Comparison of ENCODE assay signal across 9 mouse cellular contexts in the genomic region with DNA sequence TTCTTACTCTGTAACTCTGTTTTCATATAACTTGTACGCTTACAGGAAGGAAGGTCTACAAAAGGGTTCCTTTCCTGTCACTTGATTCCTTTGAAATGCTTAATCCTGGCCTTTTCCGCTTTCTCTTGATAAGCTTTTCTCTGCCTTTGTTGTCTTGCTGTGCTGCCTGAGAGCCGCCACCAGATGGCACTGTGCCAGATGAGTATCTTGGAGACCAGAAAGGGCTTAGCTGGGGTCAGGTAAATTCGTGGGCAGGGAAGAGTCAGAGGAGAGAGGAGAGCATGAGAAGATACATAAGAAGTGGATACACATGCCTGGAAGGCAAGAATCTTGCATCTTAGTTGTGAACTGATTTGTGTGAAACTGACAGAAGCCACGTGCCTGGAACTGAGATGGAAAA. TPM values are rescaled to one million over a fixed set of nuclear protein-coding genes. Genes with fewer than 3 reads are reported as not detected.
DNase-seq lines count a peak whose midpoint lies in the region; ATAC-seq and TF ChIP-seq lines count a peak whose summit lies in the region.
"Had no signal": no experiment of that assay in that cellular context is flagged by ENCODE, and none has a peak within 500 bp of the region (broad histone marks: within the 10 kb centered on the region; RNA-seq: fewer than 3 reads in every experiment).

No protein-coding gene starts in this region.

- no peak for TF ChIP-seq EP300 in liver, postnatal 0 days (IDR thresholded peaks at IDR 0.05; ENCODE audit: low read depth)

- H3K4me1 ChIP-seq in kidney, embryonic 15.5 days, result no peaks in the 10 kb centered on the region
- H3K4me1 ChIP-seq in embryonic fibroblast, embryonic 13.5 days (ENCODE audit: control insufficient read depth, insufficient read depth, low read length), result no peaks in the 10 kb centered on the region
- H3K4me1 ChIP-seq in kidney, adult 2 months (ENCODE audit: control insufficient read depth, insufficient read depth, low read length), result no peaks in the 10 kb centered on the region
- H3K4me1 ChIP-seq in liver, postnatal 0 days (ENCODE audit: insufficient read depth), result no peaks in the 10 kb centered on the region

- ATAC-seq in kidney, embryonic 15.5 days (replicated peaks; ENCODE audit: low FRiP score), result no peak; the same call in 1 of the 2 replicates
- no peak for ATAC-seq in liver, postnatal 0 days

- 27% methylated on average over 5 of the region's 5 CpGs for whole genome bisulfite sequencing in kidney, embryonic 15.5 days
- 22% methylated on average over 5 of the region's 5 CpGs for WGBS in kidney, adult 2 months
- WGBS in liver, postnatal 0 days (ENCODE audit: insufficient replicate concordance), result 16% methylated on average over 5 of the region's 5 CpGs

- DNase-seq in kidney, adult 18-20 months, result peak; percentile 55
- DNase-seq in adrenal gland, postnatal 10 days, result peak; percentile 83
- peak; percentile 66 for DNase-seq in kidney, adult 2 months
- peak; percentile 57 for DNase-seq in liver, postnatal 0 days
- peak; percentile 86 for DNase-seq in retina, embryonic 14.5 days (ENCODE audit: low spot score)
- peak; percentile 60 for DNase-seq in urinary bladder, postnatal 14 days (ENCODE audit: low spot score)

- peak; percentile 66; the same call in 1 of the 2 replicates for TF ChIP-seq CTCF in embryonic fibroblast, embryonic 13.5 days (IDR thresholded peaks at IDR 0.05; ENCODE audit: borderline replicate concordance, insufficient read depth, low read length)
- peak; percentile 68 for TF ChIP-seq CTCF in kidney, adult 2 months (conservative IDR thresholded peaks at IDR 0.05; ENCODE audit: insufficient read depth, insufficient read length, low read depth, low read length)
- peak; percentile 74 for TF ChIP-seq CTCF in liver, postnatal 0 days (IDR thresholded peaks at IDR 0.05; ENCODE audit: low read depth)

- H3K4me2 ChIP-seq in kidney, embryonic 15.5 days, result no peak overlapping the region
- H3K4me2 ChIP-seq in liver, postnatal 0 days (ENCODE audit: low read depth, low read length), result no peak overlapping the region

- no peaks in the 10 kb centered on the region for H3K36me3 ChIP-seq in kidney, embryonic 15.5 days
- H3K36me3 ChIP-seq in kidney, adult 2 months (ENCODE audit: control insufficient read depth, insufficient read depth, low read length), result no peaks in the 10 kb centered on the region
- no peaks in the 10 kb centered on the region for H3K36me3 ChIP-seq in liver, postnatal 0 days (replicated peaks; ENCODE audit: insufficient read depth, low read length)

- no peak overlapping the region for H3K27ac ChIP-seq in kidney, embryonic 15.5 days
- H3K27ac ChIP-seq in embryonic fibroblast, embryonic 13.5 days (ENCODE audit: insufficient read depth, low read length), result no peak overlapping the region
- no peak overlapping the region for H3K27ac ChIP-seq in kidney, adult 2 months (ENCODE audit: insufficient read depth, low read depth, low read length)
- H3K27ac ChIP-seq in liver, postnatal 0 days (ENCODE audit: low read depth), result no peak overlapping the region

- H3K27me3 ChIP-seq in kidney, embryonic 15.5 days, result 0 out of 2 replicates have a peak, but pooled peaks cover under 1% of the 10 kb centered on the region
- H3K27me3 ChIP-seq in kidney, adult 2 months (replicated peaks; ENCODE audit: control insufficient read depth, insufficient read depth, low read length), result no peaks in the 10 kb centered on the region
- H3K27me3 ChIP-seq in liver, postnatal 0 days (ENCODE audit: insufficient read depth, low read length), result no peaks in the 10 kb centered on the region

- no peaks in the 10 kb centered on the region for H3K9me3 ChIP-seq in kidney, embryonic 15.5 days (replicated peaks)
- H3K9me3 ChIP-seq in liver, postnatal 0 days (ENCODE audit: low read length), result no peaks in the 10 kb centered on the region

- no peak overlapping the region for H3K4me3 ChIP-seq in kidney, embryonic 15.5 days (replicated peaks)
- H3K4me3 ChIP-seq in embryonic fibroblast, embryonic 13.5 days (ENCODE audit: insufficient read depth, low read length), result no peak overlapping the region
- no peak overlapping the region for H3K4me3 ChIP-seq in kidney, adult 2 months (ENCODE audit: insufficient read depth, low read depth, low read length)
- no peak overlapping the region for H3K4me3 ChIP-seq in liver, postnatal 0 days (ENCODE audit: low read depth, low read length)
- H3K4me3 ChIP-seq: erythroblast, embryonic 14.5 days had no signal

- no peak overlapping the region for H3K9ac ChIP-seq in kidney, embryonic 15.5 days
- H3K9ac ChIP-seq in liver, postnatal 0 days (replicated peaks), result no peak overlapping the region

- TF ChIP-seq POLR2A in embryonic fibroblast, embryonic 13.5 days (IDR thresholded peaks at IDR 0.05; ENCODE audit: low read depth, low read length), result no peak
- TF ChIP-seq POLR2A in kidney, adult 2 months (IDR thresholded peaks at IDR 0.05; ENCODE audit: low read depth, low read length), result no peak

RNA-seq across cellular contexts. Expression of gene St8sia2, which starts 11.5 kb away (rescaled TPM):
- polyA plus RNA-seq in kidney, embryonic 15.5 days (2015; fragmentation: Nextera tagmentation; extraction: Ambion mirVana), result 10.3 and 11.7 TPM in 2 replicates
- 1 to 10 TPM; 1.4 to 2.4 TPM for total RNA-seq in adrenal gland, postnatal 10 days (2021)
- polyA plus RNA-seq in embryonic fibroblast, embryonic 13.5 days (2011; ENCODE audit: insufficient read length, low read depth, missing spikeins), result 9.9 and 15.1 TPM in 2 replicates
- polyA plus RNA-seq in kidney, adult 2 months (2012; rRNA removed), result 0.24 and 0.31 TPM in 2 replicates
- not detected in 2 replicates for polyA plus RNA-seq in liver, postnatal 0 days (2015; fragmentation: Nextera tagmentation; extraction: Ambion mirVana)
- polyA plus RNA-seq: erythroblast, embryonic 14.5 days had no signal
